Mouse (Mus musculus): ENCODE measurements at regions not wholly inside any gene's neighbourhood (a gene's known extent, or its start where the extent isn't known, plus 50 kb on each side); places are given as distances from the start of the nearest gene placed in this dataset.

GRCm38 (mm10) chr5:91813547-91814416, 149.1 kb downstream of the Rchy1 start:
- no peak for TF ChIP-seq CTCF (conservative IDR thresholded peaks at IDR 0.05; ENCODE audit: insufficient read depth, insufficient read length, low read depth, low read length)
- TF ChIP-seq POLR2A (IDR thresholded peaks at IDR 0.05; ENCODE audit: low read depth, low read length), result no peak
